Mouse (Mus musculus) Patski (cell line): ENCODE results near the gene Tmem178b. TPM values are rescaled to one million over a fixed set of nuclear protein-coding genes. Genes with fewer than 3 reads are reported as not detected.

Experiments
- ATAC-seq: fragments of 100-300 bp; one replicate; pipeline ENCODE4 v1.8.0; 2021
- CTCF ChIA-PET: fragments of 350-600 bp; sonication (Branson Sonifier 250); formaldehyde crosslinking; loops from one replicate; lab custom pipeline; 2022; ENCODE audit warnings: inconsistent platforms; lab: Charles Lee
- POLR2A ChIA-PET: fragments of 350-600 bp; sonication (Branson Sonifier 250); formaldehyde crosslinking; loops from one replicate; lab custom pipeline; 2022; ENCODE audit warnings: antibody characterized with exemption, inconsistent platforms; lab: Charles Lee
- DNase-seq: peaks from one replicate; pipeline ENCODE4 v3.0.0-alpha.2; 2011; ENCODE audit warnings: low read depth, low spot score
- H3K27me3 ChIP-seq: fragments of 371-371 bp; one replicate; pipeline ENCODE4 v1.5.1; 2021
- CTCF ChIP-seq: fragments of 100-300 bp; IDR thresholded peaks from one replicate; pipeline ENCODE4 v1.5.1; 2021
- in situ Hi-C: fragments of 300-500 bp; cut with MboI; formaldehyde crosslinking; loops from 3 replicates; pipeline ENCODE4 v1.11.1; 2018; ENCODE audit warnings: low pct_unique_long_range_greater_than_20kb, mixed read lengths
- polyA plus RNA-seq: library from polyadenylated mRNA; unstranded; gene quantifications from one replicate; pipeline ENCODE4 v1.2.3, GENCODE M21; 2021

The Tmem178b gene
- not detected for polyA plus RNA-seq

DNA sequence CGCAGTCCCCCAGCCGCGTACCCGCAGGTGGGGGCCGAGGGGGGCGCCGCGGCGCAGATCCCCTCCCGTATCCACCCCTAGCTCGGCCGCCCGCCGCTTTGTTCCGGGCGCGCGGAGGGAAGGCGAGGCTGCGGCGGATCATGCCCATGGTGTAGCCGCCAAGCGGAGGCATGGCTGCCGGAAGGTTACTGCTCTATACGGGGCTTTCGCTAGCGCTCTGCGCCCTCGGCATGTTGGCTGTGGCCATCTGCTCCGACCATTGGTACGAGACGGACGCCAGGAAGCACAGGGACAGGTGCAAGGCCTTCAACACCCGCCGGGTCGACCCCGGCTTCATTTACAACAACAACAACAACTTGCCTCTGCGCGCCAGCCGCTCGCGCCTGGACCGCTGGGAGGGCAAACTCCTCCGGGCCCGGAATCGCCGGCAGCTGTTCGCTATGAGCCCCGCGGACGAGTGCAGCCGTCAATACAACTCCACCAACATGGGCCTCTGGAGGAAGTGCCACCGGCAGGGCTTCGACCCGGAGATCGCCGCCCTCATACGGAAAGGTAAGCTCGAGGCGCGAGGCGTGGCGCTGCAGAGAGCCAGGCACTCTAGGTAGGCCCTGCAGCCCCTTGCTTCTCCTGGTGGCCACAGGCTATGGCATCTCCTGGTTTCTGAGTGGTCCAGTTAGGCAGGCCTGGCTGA, at the start of gene Tmem178b:
TSS of gene Tmem178b (plus strand) at position 371 of the 691 bp plus-strand sequence.
- H3K27me3 ChIP-seq = peaks cover 75% of the 10 kb centered on the region
- ChIA-PET POLR2A (no interaction called here), CTCF (no interaction called here)
- TF ChIP-seq CTCF = no peak
- in situ Hi-C loops = no loop called here
- DNase-seq = no peak
- ATAC-seq = no peak

DNA sequence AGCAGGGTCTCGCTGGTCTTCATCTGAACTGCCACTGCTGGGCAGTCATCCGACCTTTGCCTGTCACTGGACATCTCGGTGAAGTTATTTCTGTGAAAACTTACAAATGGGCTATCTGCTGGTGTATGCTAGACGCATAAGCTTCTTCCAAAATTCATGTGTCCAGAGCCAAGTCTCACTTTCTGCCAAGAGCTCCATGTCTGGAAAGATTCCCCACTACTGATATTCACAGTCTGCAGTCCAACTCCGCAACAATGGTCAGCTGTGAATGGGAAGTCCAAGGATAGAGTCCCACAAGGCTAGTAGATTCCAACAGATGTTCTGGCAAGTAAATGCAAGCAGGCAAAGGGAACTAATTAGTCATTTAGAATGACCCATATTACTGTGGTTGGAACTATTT, 44.3 kb upstream of the Tmem178b start:
- ChIA-PET CTCF (interaction anchor here (1.0 kb wide), 1 partner anchor 18 kb away, joined by 3 read pairs; the partner anchor contains the start of gene Mrps33), POLR2A (no interaction called here)
- DNase-seq = no peak
- no peak for ATAC-seq
- in situ Hi-C loops = no loop called here
- no peak for TF ChIP-seq CTCF
- H3K27me3 ChIP-seq = peaks cover 20% of the 10 kb centered on the region

DNA sequence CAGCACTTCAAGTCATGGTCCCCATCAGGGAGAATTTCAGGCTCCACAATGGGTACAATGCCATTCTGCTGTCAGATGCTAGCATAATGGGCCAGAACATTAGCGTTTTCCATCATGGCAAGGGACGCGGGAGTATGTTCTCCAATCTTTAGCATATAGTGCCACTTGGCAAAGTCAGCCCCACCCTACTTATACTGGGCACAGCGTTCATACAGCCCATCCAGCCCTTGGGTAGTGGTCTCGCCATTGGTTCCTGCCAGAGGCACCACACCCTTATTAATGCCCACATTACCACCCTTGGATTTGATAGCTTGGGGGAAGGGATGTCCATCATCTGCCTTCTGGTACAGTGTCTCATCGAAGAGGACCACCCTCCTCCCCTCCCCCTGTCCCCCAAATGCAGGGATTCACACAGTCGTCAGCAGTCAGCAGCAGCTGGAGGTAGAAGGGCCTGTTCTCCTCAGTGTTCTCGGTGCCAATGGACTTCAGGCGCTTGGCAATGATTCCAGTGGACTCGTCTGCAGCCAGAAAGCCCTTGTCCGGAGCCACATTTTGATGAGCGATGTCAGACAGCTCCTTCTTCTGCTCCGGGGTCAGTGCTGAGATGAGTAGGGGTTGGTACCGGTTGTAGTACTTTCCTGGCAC, 29.3 kb upstream of the Tmem178b start:
- ChIA-PET CTCF (no interaction called here), POLR2A (no interaction called here)
- in situ Hi-C loops = no loop called here
- DNase-seq (no peak), ATAC-seq (no peak)
- peaks cover 4% of the 10 kb centered on the region for H3K27me3 ChIP-seq
- TF ChIP-seq CTCF = no peak

DNA sequence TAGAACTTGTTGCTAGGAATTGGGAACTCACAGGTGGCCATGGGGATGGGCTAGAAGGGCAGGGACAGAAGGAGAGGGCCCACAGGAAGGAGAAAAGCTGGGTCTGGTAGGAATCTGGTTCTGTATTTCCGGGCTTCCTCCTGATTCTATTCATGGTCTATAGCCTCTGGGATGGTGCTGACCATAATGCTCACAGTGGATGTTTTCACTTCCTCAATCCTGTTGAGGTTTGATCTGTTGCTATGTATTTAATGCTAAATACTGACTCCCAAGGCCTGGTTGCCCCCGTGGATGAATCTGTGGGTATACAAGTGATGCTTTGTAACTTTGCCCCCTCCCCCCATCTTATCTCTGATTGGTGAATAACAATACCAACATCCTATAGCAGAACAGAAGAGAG, 25.5 kb upstream of the Tmem178b start:
- ChIA-PET POLR2A (no interaction called here), CTCF (no interaction called here)
- peaks cover 8% of the 10 kb centered on the region for H3K27me3 ChIP-seq
- in situ Hi-C loops = no loop called here
- no peak for ATAC-seq
- no peak for TF ChIP-seq CTCF
- no peak for DNase-seq

DNA sequence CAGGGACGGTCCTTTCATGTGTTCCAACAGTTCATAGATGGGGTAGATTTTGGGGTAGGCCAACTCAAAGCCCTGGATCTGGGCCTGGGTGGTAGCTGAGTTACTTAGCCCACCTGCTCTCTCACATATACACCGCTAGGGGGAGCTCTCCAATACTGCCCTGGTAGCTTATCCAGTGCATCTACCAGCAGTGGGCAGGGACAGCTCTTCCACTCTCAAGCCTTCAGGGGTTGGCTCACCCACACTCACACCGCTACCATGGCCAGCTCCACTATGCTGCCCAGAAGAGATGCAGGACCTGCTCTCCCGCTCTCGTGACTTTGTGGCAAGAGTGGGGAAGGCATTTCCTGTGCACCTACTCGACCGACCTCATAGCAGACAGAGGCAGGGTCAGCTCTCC, 24.3 kb upstream of the Tmem178b start:
- in situ Hi-C loops = no loop called here
- ATAC-seq (no peak), DNase-seq (no peak)
- peaks cover 8% of the 10 kb centered on the region for H3K27me3 ChIP-seq
- ChIA-PET POLR2A (no interaction called here), CTCF (no interaction called here)
- TF ChIP-seq CTCF = peak; percentile 48

DNA sequence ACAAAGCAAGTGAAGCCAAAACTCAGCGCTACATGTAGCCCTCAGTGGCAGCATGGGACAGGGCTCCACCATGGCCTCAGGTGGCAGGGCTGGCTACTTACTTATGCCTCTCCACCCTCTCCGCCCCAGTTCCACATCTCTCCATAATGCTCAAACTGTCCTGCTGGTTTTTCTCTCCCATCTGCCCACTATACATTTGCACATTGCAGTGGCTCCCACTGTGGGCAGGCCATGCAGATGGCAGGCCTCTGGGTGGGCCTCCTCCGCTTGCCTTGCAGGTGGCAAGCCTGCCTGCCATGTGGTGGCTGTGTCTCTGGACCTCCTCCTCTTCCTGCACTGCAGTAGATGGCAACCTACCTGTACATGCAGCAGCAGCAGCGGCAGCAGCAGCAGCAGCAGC, 23.4 kb upstream of the Tmem178b start:
- in situ Hi-C loops = no loop called here
- ATAC-seq (no peak), DNase-seq (no peak)
- peaks cover 8% of the 10 kb centered on the region for H3K27me3 ChIP-seq
- ChIA-PET POLR2A (no interaction called here), CTCF (no interaction called here)
- no peak for TF ChIP-seq CTCF

DNA sequence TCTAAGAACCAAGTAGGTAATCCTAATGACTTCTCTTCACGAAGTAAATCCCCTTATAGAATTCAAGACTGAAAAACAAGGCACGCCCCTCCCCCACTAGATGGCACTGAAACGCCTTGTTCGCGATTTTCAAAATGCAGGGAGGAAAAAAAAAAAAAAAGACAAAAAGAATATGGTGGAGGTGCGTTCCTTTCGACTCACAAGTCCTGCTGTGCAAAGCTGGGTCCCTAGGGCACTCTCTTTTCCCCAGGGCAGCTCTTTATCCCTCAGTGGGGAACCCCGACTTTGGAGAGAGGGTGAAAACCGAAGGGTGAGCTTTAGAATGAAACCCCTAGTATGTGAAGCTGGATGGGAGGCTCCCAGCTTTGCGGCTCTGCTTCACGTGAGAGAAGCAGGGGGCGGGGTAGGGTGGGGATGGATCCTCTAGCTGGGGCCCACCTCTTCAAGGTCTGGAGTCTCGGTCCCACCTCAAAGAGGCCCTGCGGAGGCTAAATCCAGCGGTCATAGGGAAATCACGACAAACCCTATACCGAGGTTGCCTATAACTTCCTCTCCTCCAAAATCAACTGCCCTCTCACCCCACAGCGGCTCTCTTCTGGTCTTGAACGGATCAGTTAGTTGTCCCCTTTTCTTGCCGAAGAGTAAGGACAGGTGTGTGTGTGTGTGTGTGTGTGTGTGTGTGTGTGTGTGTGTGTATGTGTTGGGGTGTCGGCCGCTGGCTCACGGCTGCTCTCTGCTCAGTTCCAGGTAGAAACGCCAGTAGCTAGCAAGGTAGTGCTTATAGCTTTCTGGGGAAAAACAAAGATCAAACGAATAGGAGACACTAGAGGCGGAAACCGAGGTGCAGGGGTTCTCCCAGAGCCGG, 2.6 kb upstream of the Tmem178b start:
- H3K27me3 ChIP-seq = peaks cover 61% of the 10 kb centered on the region
- ATAC-seq = no peak

DNA sequence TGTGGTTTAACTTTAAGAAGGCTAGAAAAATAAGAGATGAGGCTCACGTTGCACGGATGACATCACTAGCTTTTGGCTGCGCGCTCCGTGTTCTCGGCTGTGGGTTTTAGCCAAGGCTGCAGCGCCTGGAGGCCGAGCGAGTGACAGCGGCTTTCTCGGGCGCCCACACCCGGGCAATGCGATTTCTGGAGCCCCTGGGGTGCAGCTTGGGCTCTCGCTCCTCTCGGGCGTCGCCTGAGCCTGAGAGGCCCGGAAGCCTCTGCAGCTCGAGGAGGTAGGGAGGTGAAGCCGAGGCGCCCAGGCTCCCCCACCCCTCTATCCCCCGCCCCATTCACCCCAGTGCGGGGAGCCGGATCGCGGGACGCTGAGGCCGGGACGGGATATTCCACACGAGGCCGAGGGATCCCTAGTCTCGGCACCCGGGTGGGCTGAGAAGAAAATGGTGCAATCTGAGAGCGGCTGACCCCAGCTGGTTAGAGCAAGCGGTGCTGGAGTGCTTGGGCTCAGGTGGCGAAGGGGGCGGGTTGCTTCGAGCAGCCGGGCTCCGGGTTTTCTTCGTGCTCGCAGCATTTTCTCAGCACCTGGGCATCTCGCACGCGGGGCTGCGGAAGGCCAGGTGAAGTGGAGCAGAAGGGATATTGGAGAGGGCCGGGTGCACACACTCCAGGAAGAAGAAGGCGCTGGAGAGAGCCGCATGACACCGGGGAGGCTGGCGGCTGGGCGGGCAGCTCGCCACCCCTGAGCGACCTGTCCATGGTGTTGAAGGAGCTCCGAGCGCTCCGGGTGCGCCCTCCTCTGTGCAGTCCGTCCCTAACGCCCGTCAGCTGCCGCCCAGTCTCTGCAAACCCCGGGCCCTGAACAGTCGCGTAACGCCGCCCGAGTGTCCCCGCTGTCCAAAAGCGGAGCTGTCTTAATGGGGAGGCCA, 1.4 kb upstream of the Tmem178b start:
- ChIA-PET POLR2A (interaction anchor here (0.7 kb wide), 1 partner anchor 1177 kb away, joined by 3 read pairs; no protein-coding TSS in a partner anchor), CTCF (no interaction called here)
- peaks cover 68% of the 10 kb centered on the region for H3K27me3 ChIP-seq
- ATAC-seq (peak; percentile 38), DNase-seq (no peak)
- in situ Hi-C loops = no loop called here
- TF ChIP-seq CTCF = no peak

More for the DNA sequence above, 2.6 kb upstream of the Tmem178b start:
- DNase-seq = no peak
- ChIA-PET POLR2A (interaction anchor here (0.7 to 0.9 kb wide), 2 partner anchors 43 to 1176 kb away, joined by 3 read pairs; no protein-coding TSS in a partner anchor), CTCF (no interaction called here)
- TF ChIP-seq CTCF = no peak
- in situ Hi-C loops = no loop called here

DNA sequence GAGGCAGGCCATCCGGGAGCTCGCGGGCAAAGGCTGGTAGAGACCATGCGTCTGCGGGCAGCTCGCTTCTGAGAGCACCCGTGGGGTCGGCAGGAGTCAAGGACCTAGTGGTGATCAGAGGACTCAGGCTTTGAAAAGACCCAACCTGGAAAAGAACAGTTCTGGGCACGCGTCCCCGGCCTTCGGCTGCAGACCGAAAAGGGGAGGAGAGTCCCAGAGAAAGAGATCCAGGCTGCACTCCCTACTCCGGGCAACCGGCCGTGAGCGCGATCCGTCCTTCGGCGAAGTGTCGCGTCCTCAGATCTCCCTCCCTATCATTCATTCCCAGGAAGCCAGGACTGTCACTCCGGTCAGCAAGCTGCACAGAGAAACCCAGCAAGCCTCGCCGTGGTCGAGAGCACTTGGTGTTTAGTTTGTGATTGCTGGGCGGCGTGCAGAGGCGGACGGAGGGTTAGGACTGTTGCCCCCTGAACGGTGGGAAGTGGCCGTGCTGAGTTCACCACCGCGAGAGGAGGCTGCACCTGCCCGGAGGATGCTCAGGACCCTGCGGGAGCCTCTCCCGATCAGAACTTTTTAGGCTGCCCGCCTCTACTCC, 668 bp upstream of the Tmem178b start:
- no peak for DNase-seq
- CTCF ChIA-PET = no interaction called here
- POLR2A ChIA-PET = no interaction called here
- in situ Hi-C loops = no loop called here
- H3K27me3 ChIP-seq = peaks cover 75% of the 10 kb centered on the region
- ATAC-seq = no peak
- TF ChIP-seq CTCF = no peak

DNA sequence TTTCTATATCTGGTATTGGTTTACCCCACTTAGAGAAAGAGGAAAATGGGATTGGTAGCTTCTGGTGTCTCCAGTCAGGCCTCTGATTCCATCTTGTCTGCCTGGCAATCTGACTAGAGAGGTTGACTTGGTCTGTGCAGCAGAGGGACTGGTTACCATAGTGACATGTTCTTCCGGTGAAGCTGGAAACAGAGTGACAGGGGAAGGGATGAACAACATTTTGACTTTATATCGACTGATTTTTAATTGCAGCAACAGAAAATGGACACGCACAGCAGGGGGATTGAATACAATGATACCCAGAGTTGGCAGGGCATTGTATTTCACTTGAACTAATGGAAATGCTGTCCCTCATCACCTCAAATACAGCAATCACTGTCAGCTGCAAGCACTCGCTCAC, 2.1 kb downstream of the Tmem178b start:
- no peak for TF ChIP-seq CTCF
- H3K27me3 ChIP-seq = peaks cover 66% of the 10 kb centered on the region
- DNase-seq = no peak
- ATAC-seq = no peak
- ChIA-PET POLR2A (no interaction called here), CTCF (no interaction called here)
- in situ Hi-C loops = no loop called here
